Mouse (Mus musculus) brain, embryonic 14.5 days (tissue): ENCODE measurements around the gene Gm13030. TPM values are rescaled to one million over a fixed set of nuclear protein-coding genes. Genes with fewer than 3 reads are reported as not detected.
"Not testable (repeated sequence)": the region's sequence is repeated elsewhere in the genome, so short reads cannot be mapped to it uniquely, and the experiment has no call there.

Experiments
- DNase-seq: peaks from one replicate; pipeline ENCODE4 v3.0.0-alpha.2; 2011; ENCODE audit warnings: low read depth
- CTCF ChIP-seq: fragments of 200-500 bp; IDR thresholded peaks from 2 replicates; pipeline ENCODE4 v1.5.1; 2012; ENCODE audit warnings: inconsistent platforms, mild to moderate bottlenecking, moderate library complexity, borderline replicate concordance; ENCODE audit not compliant: insufficient read depth, insufficient read length; ENCODE audit errors: extremely low read depth
- POLR2A ChIP-seq: fragments of 200-500 bp; IDR thresholded peaks from 2 replicates; pipeline ENCODE4 v1.6.1; 2012; ENCODE audit warnings: mild to moderate bottlenecking, inconsistent platforms, borderline replicate concordance; ENCODE audit not compliant: poor library complexity, insufficient read depth, insufficient read length, severe bottlenecking; ENCODE audit errors: extremely low read depth
- polyA plus RNA-seq: library from polyadenylated mRNA; depleted of rRNA; stranded (reverse); fragments of >200 nt; gene quantifications from 2 replicates; pipeline ENCODE4 v1.2.3, GENCODE M21; 2012; rRNA removed

The Gm13030 gene
- polyA plus RNA-seq, result not detected in 2 replicates

DNA sequence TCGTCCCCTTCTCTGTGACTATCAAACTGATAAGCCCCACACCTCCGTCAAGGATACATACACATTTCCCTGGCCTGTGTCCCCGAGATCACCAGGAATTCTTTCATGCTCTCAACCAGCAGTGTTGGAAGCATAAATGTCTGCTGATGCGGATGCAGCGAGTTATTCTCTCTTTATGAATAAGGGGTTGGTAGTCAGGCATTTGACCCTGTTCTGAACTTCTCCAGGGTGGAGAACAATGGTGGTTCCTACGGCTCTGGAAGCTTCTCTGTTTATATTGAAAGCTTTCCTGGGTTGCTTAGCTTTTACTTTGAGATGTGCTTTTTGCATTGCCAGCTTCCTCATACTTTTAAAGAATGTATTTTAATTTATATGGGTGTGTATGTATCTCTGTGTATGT is at the start of gene Gm13030:
Gene Gm13030, minus strand, starts transcription at position 101 of the 400 bp plus-strand sequence.
- TF ChIP-seq POLR2A (no peak), CTCF (no peak)
- no peak for DNase-seq

DNA sequence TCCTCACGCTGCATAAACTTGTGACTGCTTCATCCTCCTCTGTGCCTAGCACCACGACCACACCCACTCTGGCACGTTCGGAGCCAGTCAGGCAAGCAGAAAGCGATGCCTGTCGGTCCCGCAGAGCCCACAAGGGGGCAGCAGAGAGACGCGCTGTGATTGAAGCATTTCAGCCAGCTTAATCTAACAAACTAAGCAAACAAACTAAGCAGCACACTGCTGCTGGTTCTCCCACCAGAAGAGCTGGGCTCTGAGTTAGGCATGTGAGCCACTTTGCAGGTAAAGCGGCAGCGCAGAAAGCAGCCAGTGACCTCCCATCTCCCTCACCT is 48.3 kb upstream of the Gm13030 start:
- peak; percentile 95 for DNase-seq
- no peak for TF ChIP-seq POLR2A
- peak; percentile 100 for TF ChIP-seq CTCF

DNA sequence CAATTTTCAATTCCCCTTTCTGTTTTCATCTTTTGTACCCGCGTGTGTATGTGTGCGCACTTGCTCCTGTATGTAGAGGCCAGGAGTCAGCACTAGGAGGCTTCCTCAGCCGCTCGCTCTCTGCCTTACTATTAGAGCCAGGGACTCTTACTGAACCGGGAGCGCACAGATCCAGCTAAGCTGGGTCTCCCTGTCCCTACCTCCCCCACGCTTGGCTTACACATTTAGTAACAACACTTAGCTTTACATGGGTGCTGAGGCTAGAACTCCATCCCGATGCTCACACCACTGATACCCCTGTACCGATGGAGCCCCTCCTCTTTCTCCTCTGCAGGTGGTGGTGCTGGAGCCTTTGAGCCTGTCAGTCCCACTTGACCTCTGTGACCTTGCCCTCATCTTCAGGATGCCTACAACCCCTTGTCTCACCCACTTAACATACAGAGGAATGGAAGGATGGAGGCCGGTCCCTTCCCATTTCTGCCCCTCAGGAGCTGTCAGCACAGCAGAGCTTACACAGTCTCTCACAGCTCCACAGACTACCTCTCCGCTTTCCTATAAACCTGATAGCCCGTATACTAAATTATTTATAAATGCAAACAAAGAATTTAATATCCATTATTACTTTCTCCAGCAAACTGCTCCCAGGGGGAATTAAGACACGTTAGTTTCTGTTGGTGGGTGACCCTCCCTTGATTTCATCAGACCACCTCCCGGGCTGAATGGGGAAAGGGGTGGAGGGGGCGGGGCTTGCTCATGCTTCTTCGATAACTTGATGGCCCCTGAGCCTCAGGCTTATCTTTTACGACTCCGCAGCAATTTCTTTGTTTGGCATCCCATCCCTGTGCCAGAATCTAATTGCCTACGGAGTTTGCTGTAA is 47.7 kb upstream of the Gm13030 start:
- no peak for TF ChIP-seq CTCF
- no peak for TF ChIP-seq POLR2A

DNA sequence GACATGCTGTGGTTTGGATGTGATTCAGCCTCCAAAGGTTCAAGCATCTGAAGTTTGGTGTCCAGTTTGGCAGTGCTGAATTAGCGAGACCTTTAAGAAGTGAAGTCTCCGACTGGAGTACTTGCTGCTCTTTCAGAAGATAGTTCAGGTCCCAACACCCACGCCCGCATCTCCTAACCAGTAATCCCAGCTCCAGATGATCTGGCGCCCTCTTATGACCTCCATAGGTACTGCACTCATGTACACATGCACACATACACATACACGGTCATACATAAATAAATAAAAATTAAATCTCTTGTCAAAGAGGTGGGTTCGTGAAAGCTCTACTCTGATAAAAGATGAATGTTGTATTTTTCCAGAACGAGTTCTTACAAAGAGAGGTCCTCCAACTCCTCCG is 43.5 kb upstream of the Gm13030 start:
- DNase-seq, result no peak
- TF ChIP-seq POLR2A (no peak), CTCF (peak; percentile 37; the same call in 1 of the 2 replicates)

More for the DNA sequence above, 47.7 kb upstream of the Gm13030 start:
- no peak for DNase-seq

DNA sequence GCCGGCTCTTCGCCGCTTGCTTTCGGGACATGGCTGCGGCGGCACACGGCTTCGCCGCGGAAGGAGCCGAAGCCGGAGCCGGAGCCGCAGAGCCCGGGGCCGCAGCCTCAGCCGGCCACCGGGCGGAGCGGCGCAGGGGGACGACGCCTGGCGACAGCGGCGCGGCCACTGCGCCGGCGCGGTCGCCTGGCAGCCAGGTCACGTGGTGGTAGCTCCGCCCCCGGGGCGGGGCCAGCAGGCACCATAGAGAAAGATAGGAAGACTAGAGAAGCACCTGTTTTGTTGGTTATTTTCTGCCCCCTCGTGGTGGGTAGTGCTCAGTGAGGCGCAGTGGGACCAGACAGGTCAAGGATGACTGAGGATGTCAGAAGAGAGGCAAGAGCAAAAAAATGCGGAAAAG is 40.0 kb upstream of the Gm13030 start, which contains the start of gene Otud3:
Gene Otud3, minus strand, starts transcription at position 149 of the 400 bp plus-strand sequence.
- DNase-seq, result peak; percentile 97
- TF ChIP-seq POLR2A, result peak; percentile 99
- TF ChIP-seq CTCF, result peak; percentile 74

DNA sequence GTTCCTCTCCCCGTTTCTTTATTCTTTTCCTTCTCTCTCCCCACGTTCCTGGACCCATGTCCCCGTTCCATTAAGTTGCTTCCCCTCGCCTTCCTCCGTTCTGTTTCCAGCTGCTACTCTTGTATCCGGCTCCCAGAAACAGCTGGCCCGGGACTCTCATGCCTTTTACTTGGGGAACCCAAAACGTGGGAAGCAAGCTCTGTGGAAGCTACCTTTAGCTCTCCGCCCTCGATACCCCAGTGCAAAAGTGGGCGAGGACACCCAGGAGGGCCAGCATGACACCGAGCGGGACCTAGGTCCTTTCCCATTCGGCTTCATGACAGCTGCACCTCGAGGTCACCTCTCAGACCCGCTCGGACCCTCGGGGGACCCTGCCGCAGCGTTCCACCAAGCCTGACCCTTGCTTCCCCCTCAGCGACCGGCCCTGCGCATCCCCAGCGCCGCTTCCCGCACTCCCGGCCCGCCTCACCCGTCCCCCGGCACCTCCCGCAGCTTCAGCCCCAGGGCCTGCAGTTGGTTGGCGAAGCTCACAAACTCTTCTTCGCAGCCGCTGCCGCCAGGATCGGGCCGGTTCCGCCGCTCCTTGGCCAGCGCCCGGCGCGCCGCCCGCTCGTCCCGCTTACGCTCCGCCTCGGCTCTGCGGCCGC is 39.5 kb upstream of the Gm13030 start:
- no peak for TF ChIP-seq POLR2A
- TF ChIP-seq CTCF, result no peak
- no peak for DNase-seq

DNA sequence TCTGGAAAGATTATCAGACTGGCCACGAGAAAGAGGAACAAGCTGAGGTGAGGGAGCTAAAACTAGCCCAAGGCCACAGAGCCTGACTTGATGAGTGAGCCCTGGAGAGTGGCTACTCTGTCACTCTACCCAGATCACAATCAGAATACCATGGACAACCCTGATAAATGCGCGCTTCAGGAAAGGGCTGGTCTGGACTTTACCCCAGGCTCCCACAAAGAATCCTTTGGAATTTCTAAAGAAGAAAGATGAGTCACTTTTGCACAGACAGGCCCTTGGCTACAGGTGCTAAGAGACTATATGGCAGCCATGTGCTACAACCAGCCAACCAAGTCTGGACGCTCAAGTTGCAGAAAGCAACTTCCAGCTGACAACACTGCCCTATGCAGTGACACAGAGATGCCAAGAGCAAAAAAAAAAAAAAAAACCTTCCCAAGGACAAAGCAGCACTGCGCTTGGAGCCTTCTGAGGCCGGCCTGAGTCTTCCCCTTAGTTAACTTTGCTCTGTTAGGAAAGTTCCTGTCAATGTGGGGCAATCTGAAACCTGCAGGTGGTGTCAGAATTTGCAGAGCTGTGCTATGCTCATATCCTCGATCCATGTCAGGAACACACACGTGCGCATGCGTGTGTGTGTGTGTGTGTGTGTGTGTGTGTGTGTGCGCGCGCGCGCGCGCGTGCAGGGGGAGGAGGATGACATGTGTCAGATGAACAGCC is 32.0 kb upstream of the Gm13030 start:
- no peak for DNase-seq
- TF ChIP-seq CTCF (no peak), POLR2A (no peak)

DNA sequence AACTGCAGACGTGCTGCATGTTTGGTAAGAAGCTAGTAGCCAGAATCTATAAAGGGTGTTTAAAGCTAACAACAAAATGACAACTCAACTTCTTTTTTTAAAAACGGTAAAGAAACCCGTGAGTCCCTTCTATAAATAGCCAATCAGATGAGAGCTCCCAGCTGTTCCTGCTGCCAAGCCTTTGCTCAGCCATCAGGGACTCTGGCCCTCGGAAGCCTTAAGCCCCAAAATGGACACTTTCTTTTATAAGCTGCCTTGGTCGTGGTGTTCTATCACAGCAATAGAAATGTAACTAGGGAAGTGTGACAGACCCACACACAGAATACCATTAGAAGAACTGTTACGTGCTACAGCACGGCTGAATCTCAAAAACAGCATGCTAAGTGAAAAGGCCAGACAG is 25.6 kb upstream of the Gm13030 start:
- TF ChIP-seq CTCF, result no peak
- no peak for TF ChIP-seq POLR2A
- DNase-seq, result no peak

DNA sequence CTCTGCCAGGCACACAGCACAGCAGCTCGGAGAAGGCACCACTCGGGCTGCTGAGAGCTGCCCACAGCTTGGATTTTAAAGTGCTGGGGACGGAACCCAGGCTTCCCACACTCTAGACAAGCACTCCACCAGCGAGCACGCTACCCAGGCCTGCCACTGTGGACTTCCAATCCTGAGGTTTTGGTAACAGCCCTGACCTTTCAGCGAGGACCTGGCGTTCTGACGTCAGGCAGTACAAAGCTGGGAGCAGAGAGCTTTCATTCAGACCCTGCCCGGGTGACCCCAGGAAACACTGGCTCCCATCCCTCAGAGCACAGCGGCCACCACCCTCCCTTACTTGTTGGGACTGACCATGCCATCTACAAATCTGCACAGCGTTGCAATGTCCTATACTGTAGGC is 20.0 kb upstream of the Gm13030 start:
- DNase-seq, result not testable (repeated sequence)

DNA sequence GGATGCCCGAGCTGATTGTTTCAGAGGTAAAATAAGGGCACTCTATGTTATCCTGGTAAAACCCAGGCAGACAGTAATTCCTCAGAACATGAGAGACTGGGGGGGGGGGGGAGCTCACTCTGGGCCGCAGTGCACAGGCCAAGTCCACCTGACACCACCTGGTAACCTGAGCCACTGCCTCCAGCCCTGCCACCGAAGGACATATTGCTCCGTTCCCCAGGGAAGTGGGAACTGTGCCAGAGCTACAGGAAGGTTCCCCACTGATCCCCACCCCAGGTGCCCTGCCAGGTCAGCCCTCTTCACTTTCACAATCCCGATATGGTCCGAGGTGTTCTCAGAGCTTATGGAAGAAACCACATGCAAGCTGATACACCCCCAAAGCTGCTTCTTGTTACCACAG is 18.9 kb upstream of the Gm13030 start:
- TF ChIP-seq CTCF, result no peak
- TF ChIP-seq POLR2A, result no peak

DNA sequence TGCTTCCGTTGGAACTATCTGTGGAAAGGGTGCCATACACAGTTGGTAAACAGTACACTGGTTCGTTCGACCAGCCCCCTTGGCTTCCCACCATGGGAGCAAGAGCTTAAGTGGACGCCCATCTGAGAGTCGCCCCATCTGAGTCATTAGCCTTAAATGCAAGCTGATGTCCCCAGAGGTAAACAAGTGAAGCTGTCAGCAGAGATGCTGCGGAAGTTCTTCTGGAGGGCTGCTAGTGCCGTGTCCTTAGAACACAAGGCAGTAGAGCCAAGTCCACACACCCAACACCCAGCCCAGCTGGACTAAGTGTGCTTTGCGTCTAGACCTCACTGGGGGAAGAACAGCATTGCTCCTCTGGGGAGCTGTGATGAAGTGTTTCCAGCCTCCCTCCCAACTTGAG is 15.9 kb upstream of the Gm13030 start:
- TF ChIP-seq CTCF (no peak), POLR2A (no peak)
- no peak for DNase-seq

More for the DNA sequence above, 18.9 kb upstream of the Gm13030 start:
- DNase-seq, result no peak

DNA sequence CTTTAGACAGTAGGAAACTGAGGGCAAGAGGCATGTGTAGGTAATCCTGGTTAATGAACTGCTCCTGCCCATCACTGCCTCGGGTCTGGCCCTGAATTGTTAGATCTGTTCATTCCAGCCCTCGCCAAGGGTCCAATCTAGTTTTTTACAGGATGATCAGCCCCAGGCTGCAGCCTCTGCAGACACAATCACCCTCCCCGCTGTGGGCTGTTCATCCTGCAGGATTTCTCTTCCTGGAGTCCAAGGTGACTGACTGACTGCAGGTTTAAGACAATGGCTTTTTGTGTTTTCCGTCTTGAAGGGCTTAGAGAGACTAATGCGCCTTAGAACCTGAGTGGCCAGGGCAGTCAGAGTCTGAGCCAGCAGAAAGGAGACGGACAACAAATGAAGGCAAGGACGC is 15.4 kb upstream of the Gm13030 start:
- no peak for TF ChIP-seq POLR2A
- no peak for TF ChIP-seq CTCF
- DNase-seq, result no peak

DNA sequence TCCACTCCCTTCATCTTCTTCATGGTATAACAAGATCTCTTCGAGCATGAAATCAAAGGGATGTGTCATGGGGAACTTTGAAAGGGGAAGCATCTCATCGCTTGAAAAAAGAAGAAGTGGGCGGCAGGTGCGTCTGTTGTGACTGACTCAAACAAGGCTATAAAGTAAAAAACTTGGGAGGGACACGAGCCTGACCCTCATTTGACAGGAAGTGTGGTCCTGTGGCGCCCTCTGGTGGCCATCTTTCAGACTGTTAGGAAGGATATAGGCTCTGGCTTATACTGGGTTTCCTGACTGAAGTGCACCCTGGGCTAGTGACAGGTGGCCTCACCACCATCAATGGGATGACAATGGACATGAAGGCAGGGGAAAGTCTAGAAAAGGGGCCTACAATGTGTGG is 10.5 kb upstream of the Gm13030 start:
- TF ChIP-seq POLR2A (no peak), CTCF (peak; percentile 85)
- peak; percentile 82 for DNase-seq
